Mouse (Mus musculus) kidney, adult 11 months (tissue): ENCODE measurements around the gene 1110017D15Rik.

Source experiments
- DNase-seq: peaks from one replicate; pipeline ENCODE4 v3.0.0; 2022

The 1110017D15Rik gene

GRCm38 (mm10) chr4:41507998-41508397, 9.1 kb downstream of the 1110017D15Rik start:
- no peak for DNase-seq

GRCm38 (mm10) chr4:41507326-41507924, 9.7 kb downstream of the 1110017D15Rik start:
- DNase-seq = no peak

- DNase-seq = peak; percentile 89
Measured at GRCm38 (mm10) chr4:41506906-41507305, 10.2 kb downstream of the 1110017D15Rik start.

GRCm38 (mm10) chr4:41506156-41506555, 11.0 kb downstream of the 1110017D15Rik start:
- peak; percentile 73 for DNase-seq

GRCm38 (mm10) chr4:41505131-41505551, 12.0 kb downstream of the 1110017D15Rik start:
- no peak for DNase-seq

GRCm38 (mm10) chr4:41504325-41504724, 12.8 kb downstream of the 1110017D15Rik start:
- DNase-seq = no peak

- peak; percentile 98 for DNase-seq
Measured at GRCm38 (mm10) chr4:41502986-41503412, 14.1 kb downstream of the 1110017D15Rik start, which contains the start of gene AI464131. AI464131 (minus strand) TSS chr4:41503076.

- no peak for DNase-seq
Measured at GRCm38 (mm10) chr4:41502171-41502940, 14.8 kb downstream of the 1110017D15Rik start.

- peak; percentile 76 for DNase-seq
Measured at GRCm38 (mm10) chr4:41500787-41501186, 16.3 kb downstream of the 1110017D15Rik start.

- no peak for DNase-seq
Measured at GRCm38 (mm10) chr4:41499619-41500018, 17.5 kb downstream of the 1110017D15Rik start.

GRCm38 (mm10) chr4:41498921-41499391, 18.2 kb downstream of the 1110017D15Rik start:
- peak; percentile 87 for DNase-seq

- no peak for DNase-seq
Measured at GRCm38 (mm10) chr4:41497995-41498845, 18.9 kb downstream of the 1110017D15Rik start.

- DNase-seq = no peak
Measured at GRCm38 (mm10) chr4:41497579-41497978, 19.6 kb downstream of the 1110017D15Rik start.

- peak; percentile 67 for DNase-seq
Measured at GRCm38 (mm10) chr4:41497046-41497445, 20.1 kb downstream of the 1110017D15Rik start.

GRCm38 (mm10) chr4:41495850-41496249, 21.3 kb downstream of the 1110017D15Rik start:
- no peak for DNase-seq

- DNase-seq = no peak
Measured at GRCm38 (mm10) chr4:41495076-41495475, 22.1 kb downstream of the 1110017D15Rik start.

GRCm38 (mm10) chr4:41494378-41494777, 22.8 kb downstream of the 1110017D15Rik start:
- peak; percentile 82 for DNase-seq

GRCm38 (mm10) chr4:41493464-41494116, 23.5 kb downstream of the 1110017D15Rik start:
- DNase-seq = no peak

- no peak for DNase-seq
Measured at GRCm38 (mm10) chr4:41492951-41493350, 24.2 kb downstream of the 1110017D15Rik start.

- DNase-seq = peak; percentile 70
Measured at GRCm38 (mm10) chr4:41481601-41482017, 35.5 kb downstream of the 1110017D15Rik start.

GRCm38 (mm10) chr4:41480254-41480653, 36.9 kb downstream of the 1110017D15Rik start:
- DNase-seq = no peak

GRCm38 (mm10) chr4:41479456-41479804, 37.7 kb downstream of the 1110017D15Rik start:
- no peak for DNase-seq
